Mouse (Mus musculus) heart, postnatal 0 days (tissue): ENCODE measurements around the gene Ppp1r12a.

Experiments used
- CTCF ChIP-seq: IDR thresholded peaks from 2 replicates; pipeline ENCODE4 v1.5.1; 2016; ENCODE audit warnings: antibody characterized with exemption, control low read depth, low read depth
- EP300 ChIP-seq: IDR thresholded peaks from 2 replicates; pipeline ENCODE4 v1.6.1; 2016; ENCODE audit warnings: antibody characterized with exemption, low read depth

DNA sequence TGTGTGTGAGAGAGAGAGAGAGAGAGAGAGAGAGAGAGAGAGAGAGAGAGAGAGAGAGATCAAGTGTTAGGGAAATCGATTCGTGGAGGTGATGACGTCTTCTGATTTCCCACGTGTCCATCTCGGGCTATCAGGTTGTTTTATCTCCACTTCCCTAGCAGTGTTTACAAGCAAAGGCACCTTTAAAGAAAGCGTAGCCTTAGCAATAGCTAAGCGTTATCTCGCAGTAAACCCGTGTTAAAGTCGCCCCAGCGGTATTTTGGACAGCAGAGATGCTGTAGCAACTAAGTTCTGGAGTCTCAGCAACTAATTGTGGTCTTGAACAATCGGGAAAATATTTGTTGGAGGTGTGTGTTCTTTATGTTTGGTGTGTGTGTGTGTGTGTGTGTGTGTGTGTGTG lies 171.6 kb downstream of the Ppp1r12a start:
- TF ChIP-seq CTCF (no peak), EP300 (no peak)
